Mouse (Mus musculus) limb, embryonic 14.5 days (tissue): ENCODE measurements around the gene Glod4. TPM values are rescaled to one million over a fixed set of nuclear protein-coding genes. Genes with fewer than 3 reads are reported as not detected.

Source experiments
- ATAC-seq: fragments of 200-750 bp; cut with Nextera tagmentation; 2 replicates; pipeline ENCODE4 v1.8.0; 2017; ENCODE audit warnings: low read depth, moderate number of reproducible peaks, moderate TSS enrichment; ENCODE audit not compliant: low FRiP score
- DNase-seq: peaks from one replicate; pipeline ENCODE4 v3.0.0-alpha.2; 2015; ENCODE audit warnings: low spot score
- H3K27ac ChIP-seq: fragments of 300-500 bp; sonication (generic); replicated peaks from 2 replicates; pipeline ENCODE4 v1.5.1; 2014; ENCODE audit warnings: low read depth, mild to moderate bottlenecking, low read length, moderate library complexity, mixed read lengths
- H3K27me3 ChIP-seq: fragments of 300-500 bp; sonication (generic); 2 replicates; pipeline ENCODE4 v1.6.1; 2014; ENCODE audit warnings: low read length, mixed read lengths; ENCODE audit not compliant: control insufficient read depth, insufficient read depth
- H3K36me3 ChIP-seq: fragments of 300-500 bp; sonication (generic); 2 replicates; pipeline ENCODE4 v1.6.1; 2014; ENCODE audit warnings: mild to moderate bottlenecking, low read length, moderate library complexity, mixed read lengths; ENCODE audit not compliant: control insufficient read depth, insufficient read depth
- H3K4me1 ChIP-seq: fragments of 300-500 bp; sonication (generic); 2 replicates; pipeline ENCODE4 v1.6.1; 2014; ENCODE audit warnings: antibody characterized with exemption, low read length, mixed read lengths; ENCODE audit not compliant: control insufficient read depth, insufficient read depth
- H3K4me2 ChIP-seq: fragments of 300-500 bp; sonication (generic); replicated peaks from 2 replicates; pipeline ENCODE4 v1.6.1; 2014; ENCODE audit warnings: low read depth, mild to moderate bottlenecking, low read length, moderate library complexity; ENCODE audit not compliant: severe bottlenecking
- H3K4me3 ChIP-seq: fragments of 300-500 bp; sonication (generic); replicated peaks from 2 replicates; pipeline ENCODE4 v1.5.1; 2014; ENCODE audit warnings: low read length
- H3K9ac ChIP-seq: fragments of 300-500 bp; sonication (generic); 2 replicates; pipeline ENCODE4 v1.6.1; 2014; ENCODE audit warnings: mild to moderate bottlenecking, low read depth, low read length, moderate library complexity; ENCODE audit not compliant: severe bottlenecking
- H3K9me3 ChIP-seq: fragments of 300-500 bp; sonication (generic); 2 replicates; pipeline ENCODE4 v1.6.1; 2016; ENCODE audit warnings: low read length; ENCODE audit not compliant: control insufficient read depth
- POLR2A ChIP-seq: fragments of 200-500 bp; IDR thresholded peaks from 2 replicates; pipeline ENCODE4 v1.8.0; 2012; ENCODE audit warnings: inconsistent platforms, mild to moderate bottlenecking, moderate library complexity, borderline replicate concordance; ENCODE audit not compliant: insufficient read depth, insufficient read length; ENCODE audit errors: extremely low read depth
- WGBS: fragments of 180-500 bp; shearing (Covaris S2); extraction: QIAGEN DNeasy Blood & Tissue Kit; methylation state at CpG from one replicate; pipeline ENCODE4 v1.1.7; 2014; 5-methylcytosine and 5-hydroxymethylcytosine counted together
- polyA plus RNA-seq, 2 experiments: library from polyadenylated mRNA; depleted of rRNA in 1 of 2; stranded (reverse) in 1 of 2; unstranded in 1 of 2; fragments of >200 nt; fragmentation: Nextera tagmentation in 1 of 2; extraction: Ambion mirVana in 1 of 2; gene quantifications; 2 replicates each; pipeline versions ENCODE4 v1.2.1 to v1.2.3; 2012 to 2014

Gene Glod4
- polyA plus RNA-seq, 2 experiments: 56.2 to 140 TPM

DNA sequence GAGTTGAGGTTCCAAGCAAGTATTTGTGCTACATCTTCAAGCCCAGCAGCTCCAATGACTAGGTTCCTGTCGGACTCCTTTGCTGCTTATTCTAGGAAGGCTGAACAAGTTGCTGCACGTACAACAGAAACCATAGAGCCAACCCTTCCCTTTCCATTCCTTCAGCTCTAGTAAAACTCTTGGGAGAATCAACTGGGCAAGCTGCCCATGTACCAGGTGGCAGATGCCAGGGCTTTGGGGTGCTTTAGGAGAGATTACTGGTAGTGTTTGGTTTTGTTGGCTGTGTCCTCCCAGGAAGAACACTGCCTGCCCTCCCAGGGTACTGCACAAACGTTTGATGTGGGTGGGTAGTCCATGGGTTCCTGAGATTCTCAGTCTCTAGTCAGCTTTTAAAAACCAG is 8.5 kb upstream of the Glod4 start:
- ATAC-seq (no peak), DNase-seq (no peak)
- Histone ChIP-seq H3K27me3 (no peaks in the 10 kb centered on the region), H3K27ac (no peak overlapping the region), H3K4me1 (peaks cover 14% of the 10 kb centered on the region), H3K36me3 (peaks cover 33% of the 10 kb centered on the region), H3K4me2 (no peak overlapping the region), H3K9me3 (no peaks in the 10 kb centered on the region), H3K4me3 (no peak overlapping the region), H3K9ac (no peak overlapping the region)
- 48% methylated on average over 3 of the region's 3 CpGs for WGBS
- TF ChIP-seq POLR2A: no peak

DNA sequence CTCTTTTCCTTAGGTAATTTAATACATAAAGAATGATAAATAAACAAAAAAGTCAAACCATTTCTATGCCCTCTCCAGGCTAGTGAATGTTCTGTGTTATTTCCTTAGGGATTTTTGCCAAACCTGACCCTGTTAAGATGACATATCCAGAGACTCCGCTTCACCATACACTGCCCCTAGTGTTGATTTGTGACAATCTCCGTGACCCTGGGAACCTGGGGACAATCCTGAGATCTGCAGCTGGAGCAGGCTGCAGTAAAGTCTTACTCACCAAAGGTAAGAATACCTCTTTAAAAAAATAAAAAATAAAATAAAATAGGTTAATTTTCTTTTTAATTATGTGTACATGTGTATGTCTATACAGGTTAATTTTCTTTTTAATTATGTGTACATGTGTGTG is 3.7 kb upstream of the Glod4 start:
- H3K4me2 ChIP-seq: no peak overlapping the region
- no peak for TF ChIP-seq POLR2A
- DNase-seq (no peak), ATAC-seq (no peak)
- H3K9me3 ChIP-seq: no peaks in the 10 kb centered on the region
- no peak overlapping the region for H3K9ac ChIP-seq
- H3K4me1 ChIP-seq: peaks cover 8% of the 10 kb centered on the region
- peaks cover 29% of the 10 kb centered on the region for H3K36me3 ChIP-seq
- no peaks in the 10 kb centered on the region for H3K27me3 ChIP-seq
- no peak overlapping the region for H3K4me3 ChIP-seq
- WGBS: 51% methylated on average over 2 of the region's 2 CpGs
- no peak overlapping the region for H3K27ac ChIP-seq

- Histone ChIP-seq H3K27ac (no peak overlapping the region), H3K9me3 (no peaks in the 10 kb centered on the region), H3K4me2 (no peak overlapping the region), H3K4me3 (no peak overlapping the region), H3K9ac (no peak overlapping the region), H3K4me1 (peaks cover 8% of the 10 kb centered on the region), H3K36me3 (peaks cover 28% of the 10 kb centered on the region), H3K27me3 (no peaks in the 10 kb centered on the region)
- no peak for TF ChIP-seq POLR2A
- ATAC-seq (no peak), DNase-seq (no peak)
Observed at GRCm38 (mm10) chr11:76246439-76246838, 2.9 kb upstream of the Glod4 start.

- H3K4me3 ChIP-seq: peak overlapping the region; percentile 85
- H3K27me3 ChIP-seq: no peaks in the 10 kb centered on the region
- H3K27ac ChIP-seq: no peak overlapping the region; the same call in 1 of the 2 replicates
- no peaks in the 10 kb centered on the region for H3K9me3 ChIP-seq
- WGBS: 2% methylated on average over 32 of the region's 34 CpGs
- DNase-seq (no peak), ATAC-seq (no peak; the same call in 1 of the 2 replicates)
- peaks cover 8% of the 10 kb centered on the region for H3K4me1 ChIP-seq
- H3K9ac ChIP-seq: peak overlapping the region; percentile 76
- 0 out of 2 replicates have a peak, but pooled peaks have one; percentile 2 for TF ChIP-seq POLR2A
- peaks cover 23% of the 10 kb centered on the region for H3K36me3 ChIP-seq
- peak overlapping the region; percentile 56 for H3K4me2 ChIP-seq
Observed at GRCm38 (mm10) chr11:76243811-76244546, 454 bp upstream of the Glod4 start.

GRCm38 (mm10) chr11:76239750-76240149 is 3.8 kb downstream of the Glod4 start:
- H3K36me3 ChIP-seq: peaks cover 41% of the 10 kb centered on the region
- DNase-seq (no peak), ATAC-seq (no peak)
- no peaks in the 10 kb centered on the region for H3K9me3 ChIP-seq
- no peak overlapping the region for H3K4me2 ChIP-seq
- TF ChIP-seq POLR2A: no peak
- peaks cover 8% of the 10 kb centered on the region for H3K4me1 ChIP-seq
- H3K9ac ChIP-seq: no peak overlapping the region
- 96% methylated on average over 2 of the region's 2 CpGs for WGBS
- H3K4me3 ChIP-seq: no peak overlapping the region
- H3K27me3 ChIP-seq: no peaks in the 10 kb centered on the region
- no peak overlapping the region for H3K27ac ChIP-seq
